In genomic region chr1:85962081-85962480, GRCm38 (mm10) we compare ENCODE assay signal across 24 mouse cellular contexts. TPM values are rescaled to one million over a fixed set of nuclear protein-coding genes. Genes with fewer than 3 reads are reported as not detected.
DNase-seq lines count a peak whose midpoint lies in the region; ATAC-seq and TF ChIP-seq lines count a peak whose summit lies in the region.
"Had no signal": no experiment of that assay in that cellular context is flagged by ENCODE, and none has a peak within 500 bp of the region (broad histone marks: within the 10 kb centered on the region; RNA-seq: fewer than 3 reads in every experiment).

No protein-coding gene starts in this region.

- no peak overlapping the region for H3K4me3 ChIP-seq in liver, embryonic 12.5 days
- H3K4me3 ChIP-seq in hindbrain, postnatal 0 days (ENCODE audit: low read length) = no peak overlapping the region
- H3K4me3 ChIP-seq: forebrain, embryonic 12.5 days; heart, embryonic 12.5 days; kidney, embryonic 15.5 days; lung, embryonic 15.5 days; neural tube, embryonic 12.5 days had no signal

- H3K36me3 ChIP-seq in liver, embryonic 12.5 days = no peaks in the 10 kb centered on the region
- H3K36me3 ChIP-seq in hindbrain, postnatal 0 days (ENCODE audit: insufficient read depth, low read length) = no peaks in the 10 kb centered on the region
- H3K36me3 ChIP-seq: forebrain, embryonic 12.5 days; heart, embryonic 12.5 days; kidney, embryonic 15.5 days; lung, embryonic 15.5 days; neural tube, embryonic 12.5 days had no signal

- no peak overlapping the region for H3K4me2 ChIP-seq in liver, embryonic 12.5 days
- H3K4me2 ChIP-seq in hindbrain, postnatal 0 days (ENCODE audit: low read depth, low read length) = no peak overlapping the region
- H3K4me2 ChIP-seq: forebrain, embryonic 12.5 days; heart, embryonic 12.5 days; kidney, embryonic 15.5 days; liver, embryonic 11.5 days; lung, embryonic 15.5 days; neural tube, embryonic 12.5 days had no signal

- no peak for TF ChIP-seq CTCF in hindbrain, postnatal 0 days (IDR thresholded peaks at IDR 0.05; ENCODE audit: low read depth)

- 25% methylated on average over 3 of the region's 3 CpGs for WGBS in liver, embryonic 12.5 days (ENCODE audit: insufficient replicate concordance)
- WGBS in hindbrain, postnatal 0 days = 88% methylated on average over 3 of the region's 3 CpGs

- no peaks in the 10 kb centered on the region for H3K27me3 ChIP-seq in liver, embryonic 12.5 days (replicated peaks)
- H3K27me3 ChIP-seq in hindbrain, postnatal 0 days (ENCODE audit: insufficient read depth, low read length) = no peaks in the 10 kb centered on the region
- H3K27me3 ChIP-seq: forebrain, embryonic 12.5 days; heart, embryonic 12.5 days; kidney, embryonic 15.5 days; lung, embryonic 15.5 days; neural tube, embryonic 12.5 days had no signal

- no peak overlapping the region for H3K9ac ChIP-seq in liver, embryonic 12.5 days
- no peak overlapping the region for H3K9ac ChIP-seq in hindbrain, postnatal 0 days (replicated peaks; ENCODE audit: low read length)
- H3K9ac ChIP-seq: forebrain, embryonic 12.5 days; heart, embryonic 12.5 days; kidney, embryonic 15.5 days; lung, embryonic 15.5 days; neural tube, embryonic 12.5 days had no signal

- no peaks in the 10 kb centered on the region for H3K9me3 ChIP-seq in liver, embryonic 12.5 days (replicated peaks)
- no peaks in the 10 kb centered on the region for H3K9me3 ChIP-seq in hindbrain, postnatal 0 days (ENCODE audit: low read length)
- H3K9me3 ChIP-seq: forebrain, embryonic 12.5 days; heart, embryonic 12.5 days; kidney, embryonic 15.5 days; lung, embryonic 15.5 days; neural tube, embryonic 12.5 days had no signal

- H3K4me1 ChIP-seq in liver, embryonic 12.5 days = peaks cover 26% of the 10 kb centered on the region; the same call in 1 of the 2 replicates
- H3K4me1 ChIP-seq in hindbrain, postnatal 0 days (ENCODE audit: insufficient read depth, low read length) = peaks cover 11% of the 10 kb centered on the region; the same call in 1 of the 2 replicates
- H3K4me1 ChIP-seq: forebrain, embryonic 12.5 days; lung, embryonic 15.5 days; neural tube, embryonic 12.5 days had no signal

- H3K27ac ChIP-seq in liver, embryonic 12.5 days = no peak overlapping the region
- H3K27ac ChIP-seq in hindbrain, postnatal 0 days = no peak overlapping the region
- H3K27ac ChIP-seq: forebrain, embryonic 12.5 days; kidney, embryonic 15.5 days; lung, embryonic 15.5 days; neural tube, embryonic 12.5 days had no signal

- ATAC-seq in megakaryocyte progenitor cell, adult 5-6 weeks (replicated peaks; ENCODE audit: poor library complexity) = peak; percentile 72
- ATAC-seq in liver, embryonic 12.5 days = no peak
- ATAC-seq in hindbrain, postnatal 0 days = no peak
- ATAC-seq: midbrain, embryonic 16.5 days had no signal

- DNase-seq in thymus, postnatal 0 days (ENCODE audit: low spot score) = peak; percentile 53
- DNase-seq in thymus, postnatal 10 days (ENCODE audit: low spot score in 2 of 2) = no peak
- DNase-seq in T-cell, adult 2 months (ENCODE audit: low spot score) = peak; percentile 42
- no peak for DNase-seq in retina, embryonic 14.5 days (ENCODE audit: low spot score)
- no peak for DNase-seq in hindbrain, postnatal 0 days (ENCODE audit: low spot score)
- DNase-seq: adrenal gland, postnatal 14 days; cerebellum, adult 11-12 months; cerebellum, postnatal 25 days; heart, postnatal 4 days; layer of hippocampus, postnatal 36 days; left cerebral cortex, postnatal 4 days; right cerebral cortex, postnatal 25 days had no signal

RNA-seq across cellular contexts. Expression of gene Gpr55, which starts 1.3 kb away (rescaled TPM):
- polyA plus RNA-seq in thymus, postnatal 0 days (2015; fragmentation: Nextera tagmentation; extraction: Ambion mirVana) = 0.39 and 0.58 TPM in 2 replicates
- total RNA-seq in megakaryocyte progenitor cell, adult 5-6 weeks (2015) = not detected in 2 replicates
- not detected in 2 replicates for total RNA-seq in megakaryocyte progenitor cell, adult 5-6 weeks (2017)
- polyA plus RNA-seq in liver, embryonic 12.5 days (2016; fragmentation: Nextera tagmentation; extraction: Ambion mirVana) = not detected in 2 replicates
- 0.21 TPM in 1 of 2 replicates, not detected in the other for total RNA-seq in hindbrain, postnatal 0 days (2014; rRNA removed)
- 0.14 and 0.15 TPM in 2 replicates for polyA plus RNA-seq in hindbrain, postnatal 0 days (2015; fragmentation: Nextera tagmentation; extraction: Ambion mirVana)
- total RNA-seq: gastrocnemius, postnatal 4 days; heart, postnatal 4 days; layer of hippocampus, postnatal 36 days; megakaryocyte-erythroid progenitor cell, adult 5-6 weeks had no signal
- polyA plus RNA-seq: forebrain, embryonic 12.5 days; intestine, embryonic 14.5 days; liver, embryonic 11.5 days had no signal

RNA-seq across cellular contexts. Expression of gene 4933407L21Rik, which starts 33.8 kb away (rescaled TPM):
- polyA plus RNA-seq in thymus, postnatal 0 days (2015; fragmentation: Nextera tagmentation; extraction: Ambion mirVana) = 2.6 and 3.1 TPM in 2 replicates
- 0.07 TPM in 1 of 2 replicates, not detected in the other for total RNA-seq in megakaryocyte progenitor cell, adult 5-6 weeks (2015)
- not detected in 2 replicates for total RNA-seq in megakaryocyte progenitor cell, adult 5-6 weeks (2017)
- not detected in 2 replicates for polyA plus RNA-seq in liver, embryonic 12.5 days (2016; fragmentation: Nextera tagmentation; extraction: Ambion mirVana)
- 11.8 and 18.8 TPM in 2 replicates for total RNA-seq in hindbrain, postnatal 0 days (2014; rRNA removed)
- polyA plus RNA-seq in hindbrain, postnatal 0 days (2015; fragmentation: Nextera tagmentation; extraction: Ambion mirVana) = 12.3 and 13.9 TPM in 2 replicates
- total RNA-seq: heart, postnatal 4 days; megakaryocyte-erythroid progenitor cell, adult 5-6 weeks had no signal
- polyA plus RNA-seq: heart, embryonic 12.5 days; liver, embryonic 11.5 days had no signal

RNA-seq across cellular contexts. Expression of gene Spata3, which starts 54.5 kb away (rescaled TPM):
- not detected in 2 replicates for polyA plus RNA-seq in thymus, postnatal 0 days (2015; fragmentation: Nextera tagmentation; extraction: Ambion mirVana)
- not detected in 2 replicates for total RNA-seq in megakaryocyte progenitor cell, adult 5-6 weeks (2015)
- not detected in 2 replicates for total RNA-seq in megakaryocyte progenitor cell, adult 5-6 weeks (2017)
- 0.19 TPM in 1 of 2 replicates, not detected in the other for polyA plus RNA-seq in liver, embryonic 12.5 days (2016; fragmentation: Nextera tagmentation; extraction: Ambion mirVana)
- 1.2 TPM in 1 of 2 replicates, not detected in the other for total RNA-seq in hindbrain, postnatal 0 days (2014; rRNA removed)
- 1.3 and 1.4 TPM in 2 replicates for polyA plus RNA-seq in hindbrain, postnatal 0 days (2015; fragmentation: Nextera tagmentation; extraction: Ambion mirVana)
- total RNA-seq: adrenal gland, postnatal 14 days; gastrocnemius, postnatal 4 days; heart, postnatal 4 days; megakaryocyte-erythroid progenitor cell, adult 5-6 weeks had no signal
- polyA plus RNA-seq: forebrain, embryonic 12.5 days; heart, embryonic 12.5 days; intestine, embryonic 14.5 days; kidney, embryonic 15.5 days; liver, embryonic 11.5 days; lung, embryonic 15.5 days; neural tube, embryonic 12.5 days had no signal

Comparison
In these comparisons a context has a peak if more than half of its experiments do, and no peak if none do; other contexts are left out.
1. DNase-seq: peak in thymus, postnatal 0 days (single experiment) and T-cell, adult 2 months (single experiment); none in thymus, postnatal 10 days (0 of 2), retina, embryonic 14.5 days (single experiment) and hindbrain, postnatal 0 days (single experiment).